Mouse (Mus musculus) stomach, embryonic 15.5 days (tissue): ENCODE results near the gene Pcna. TPM values are rescaled to one million over a fixed set of nuclear protein-coding genes. Genes with fewer than 3 reads are reported as not detected.

Source experiments
- ATAC-seq: fragments of 200-750 bp; cut with Nextera tagmentation; 2 replicates; pipeline ENCODE4 v1.8.0; 2017; ENCODE audit warnings: low read depth, moderate number of reproducible peaks, moderate TSS enrichment; ENCODE audit not compliant: insufficient read depth, low FRiP score
- H3K27ac ChIP-seq: fragments of 300-500 bp; sonication (generic); 2 replicates; pipeline ENCODE4 v1.5.1; 2015; ENCODE audit warnings: mild to moderate bottlenecking, inconsistent platforms
- H3K27me3 ChIP-seq: fragments of 300-500 bp; sonication (generic); replicated peaks from 2 replicates; pipeline ENCODE4 v1.6.1; 2015; ENCODE audit warnings: inconsistent platforms
- H3K36me3 ChIP-seq: fragments of 300-500 bp; sonication (generic); 2 replicates; pipeline ENCODE4 v1.6.1; 2015; ENCODE audit warnings: inconsistent platforms
- H3K4me1 ChIP-seq: fragments of 300-500 bp; sonication (generic); 2 replicates; pipeline ENCODE4 v1.6.1; 2015; ENCODE audit warnings: inconsistent platforms
- H3K4me2 ChIP-seq: fragments of 300-500 bp; sonication (generic); 2 replicates; pipeline ENCODE4 v1.6.1; 2015; ENCODE audit warnings: mild to moderate bottlenecking, inconsistent platforms
- H3K4me3 ChIP-seq: fragments of 300-500 bp; sonication (generic); replicated peaks from 2 replicates; pipeline ENCODE4 v1.5.1; 2015; ENCODE audit warnings: inconsistent platforms
- H3K9ac ChIP-seq: fragments of 300-500 bp; sonication (generic); 2 replicates; pipeline ENCODE4 v1.6.1; 2015; ENCODE audit warnings: inconsistent platforms
- H3K9me3 ChIP-seq: fragments of 300-500 bp; sonication (generic); 2 replicates; pipeline ENCODE4 v1.6.1; 2016; ENCODE audit warnings: inconsistent platforms
- WGBS: fragments of 180-500 bp; shearing (Covaris S2); methylation state at CpG from one replicate; pipeline ENCODE4 v1.1.7; 2015; 5-methylcytosine and 5-hydroxymethylcytosine counted together
- polyA plus RNA-seq: library from polyadenylated mRNA; unstranded; fragments of >200 nt; fragmentation: Nextera tagmentation; extraction: Ambion mirVana; gene quantifications from 2 replicates; pipeline ENCODE4 v1.2.1, GENCODE M21; 2015

Gene Pcna
- polyA plus RNA-seq, 1 experiment from 2014 or later: 254 TPM

DNA sequence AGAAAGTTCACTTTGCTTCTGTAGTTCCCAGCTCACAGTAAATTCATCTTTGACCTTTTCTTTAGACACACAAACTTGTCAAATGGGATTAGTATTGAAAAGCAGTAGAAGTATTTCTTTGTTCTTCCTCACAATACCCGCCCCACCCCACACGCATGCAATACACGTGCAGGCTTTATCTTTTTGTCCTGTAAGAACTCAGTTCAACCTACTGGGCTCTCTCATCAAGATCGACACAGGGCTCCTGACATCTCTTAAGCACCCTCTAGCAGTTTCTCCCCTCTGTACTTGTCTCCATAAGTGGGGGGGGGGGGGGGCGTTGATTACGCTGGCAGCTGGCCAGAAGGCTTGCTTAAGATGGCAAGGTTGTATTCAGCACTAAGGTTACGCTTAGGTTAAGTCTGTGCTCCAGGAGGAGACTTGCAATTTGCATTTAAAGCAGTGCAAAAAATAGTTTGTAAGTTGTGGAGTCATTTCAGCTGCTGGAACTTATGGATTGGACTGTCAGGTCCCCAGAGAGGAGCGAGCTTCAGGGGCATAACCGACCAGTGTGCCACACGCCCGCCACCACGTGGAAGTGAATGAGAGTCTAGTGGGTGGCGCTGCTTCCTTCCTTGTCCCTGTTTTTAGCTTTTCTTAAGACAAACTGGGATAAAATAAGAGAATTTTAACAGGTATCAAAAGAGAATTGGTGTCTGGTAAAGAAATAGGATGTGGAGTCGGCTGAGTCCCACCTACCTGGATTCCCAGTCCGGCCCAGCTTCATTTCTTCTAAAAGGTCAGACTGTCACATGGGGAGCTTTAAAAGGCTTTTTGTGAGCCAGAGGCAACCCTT is 30.3 kb upstream of the Pcna start:
- no peaks in the 10 kb centered on the region for H3K36me3 ChIP-seq
- H3K9me3 ChIP-seq: no peaks in the 10 kb centered on the region
- peaks cover 27% of the 10 kb centered on the region; the same call in 1 of the 2 replicates for H3K4me1 ChIP-seq
- WGBS: 49% methylated on average over 15 of the region's 15 CpGs
- H3K9ac ChIP-seq: no peak overlapping the region
- peak overlapping the region; percentile 61 for H3K27ac ChIP-seq
- peak; percentile 75 for ATAC-seq
- no peak overlapping the region for H3K4me3 ChIP-seq
- H3K27me3 ChIP-seq: no peaks in the 10 kb centered on the region
- 0 out of 2 replicates have a peak overlapping the region, but pooled peaks have one; percentile 17 for H3K4me2 ChIP-seq

DNA sequence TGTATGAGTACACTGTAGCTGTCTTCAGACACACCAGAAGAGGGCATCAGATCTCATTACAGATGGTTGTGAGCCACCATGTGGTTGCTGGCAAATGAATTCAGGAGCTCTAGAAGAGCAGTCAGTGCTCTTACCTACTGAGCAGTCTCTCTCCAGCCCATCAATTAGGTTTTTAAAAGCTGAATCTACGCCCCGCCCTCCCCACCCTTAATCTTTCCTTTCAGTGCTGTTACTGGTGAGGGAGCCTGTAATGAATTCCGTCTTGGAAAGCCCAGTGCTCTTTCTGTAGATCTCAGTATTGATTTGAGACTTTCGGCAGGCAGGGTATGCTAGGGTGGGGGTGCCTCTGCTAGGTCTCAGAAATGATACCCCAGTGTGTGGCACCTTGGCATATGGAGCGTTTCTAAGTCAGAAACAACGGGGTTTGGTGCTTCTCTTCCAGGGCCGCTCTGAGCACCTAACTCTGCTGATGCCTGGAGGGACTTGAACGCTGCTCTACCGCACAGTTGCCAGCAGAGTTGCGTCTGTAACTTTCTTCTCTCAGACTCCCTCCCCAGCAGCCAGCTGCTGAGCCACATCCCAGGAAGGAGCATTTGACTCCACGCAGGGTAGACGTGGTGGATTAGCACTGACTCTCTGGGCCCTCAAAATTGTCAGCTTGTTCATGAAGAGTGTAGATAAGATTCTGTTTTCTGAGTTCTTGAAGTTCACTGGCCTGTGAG is 29.5 kb upstream of the Pcna start:
- H3K9me3 ChIP-seq: no peaks in the 10 kb centered on the region
- no peaks in the 10 kb centered on the region for H3K27me3 ChIP-seq
- H3K4me2 ChIP-seq: peak overlapping the region; percentile 17; the same call in 1 of the 2 replicates
- H3K9ac ChIP-seq: no peak overlapping the region
- no peak overlapping the region for H3K4me3 ChIP-seq
- peak overlapping the region; percentile 60 for H3K27ac ChIP-seq
- no peaks in the 10 kb centered on the region for H3K36me3 ChIP-seq
- 33% methylated on average over 12 of the region's 12 CpGs for WGBS
- peaks cover 27% of the 10 kb centered on the region; the same call in 1 of the 2 replicates for H3K4me1 ChIP-seq
- peak; percentile 35; the same call in 1 of the 2 replicates for ATAC-seq

DNA sequence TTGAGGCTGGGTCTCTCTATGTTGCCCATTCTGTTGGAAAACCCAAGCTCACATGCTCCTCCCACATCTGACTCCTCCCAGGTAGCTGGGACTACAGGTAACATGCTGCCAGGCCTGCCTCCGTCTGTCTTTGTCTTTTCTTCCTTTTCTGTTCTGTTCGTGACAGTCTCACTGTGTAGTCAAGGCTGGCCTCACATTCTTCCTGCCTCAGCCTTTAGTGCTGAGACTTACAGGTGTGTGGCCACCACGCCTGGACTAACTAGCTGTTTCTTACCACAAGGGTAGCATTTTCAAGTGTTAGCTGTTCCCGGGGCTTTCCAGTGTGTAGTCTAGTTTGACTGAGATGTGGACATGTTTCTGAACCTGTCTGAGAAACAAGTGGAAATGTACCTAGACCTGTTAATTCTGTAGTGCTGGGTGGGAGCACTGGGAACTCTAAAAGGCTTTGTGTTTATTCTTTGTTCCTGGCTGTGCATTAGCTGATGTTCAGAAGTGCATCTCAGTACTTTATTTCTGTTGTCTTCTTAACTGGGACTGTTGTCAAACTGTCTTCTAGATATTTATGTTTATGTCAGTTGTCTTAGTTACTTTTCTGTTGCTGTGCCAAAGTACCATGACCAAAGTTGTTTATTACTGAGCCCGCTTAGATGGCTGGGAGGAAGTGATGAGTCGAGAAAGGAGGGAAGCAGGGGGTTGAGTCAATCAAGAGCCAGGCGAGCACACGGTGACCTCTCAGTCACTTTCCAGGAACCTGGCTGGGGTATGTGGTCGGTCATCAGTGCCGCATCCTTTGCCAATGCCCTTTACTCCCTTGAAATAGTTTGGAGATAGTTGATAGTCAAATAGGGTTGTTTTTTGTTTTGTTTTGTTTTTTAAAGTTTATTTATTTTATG is 28.7 kb upstream of the Pcna start:
- H3K27me3 ChIP-seq: no peaks in the 10 kb centered on the region
- H3K27ac ChIP-seq: peak overlapping the region; percentile 60; the same call in 1 of the 2 replicates
- 56% methylated on average over 10 of the region's 10 CpGs for WGBS
- H3K4me2 ChIP-seq: no peak overlapping the region
- H3K9me3 ChIP-seq: no peaks in the 10 kb centered on the region
- peaks cover 27% of the 10 kb centered on the region; the same call in 1 of the 2 replicates for H3K4me1 ChIP-seq
- no peak overlapping the region for H3K9ac ChIP-seq
- no peak for ATAC-seq
- no peaks in the 10 kb centered on the region for H3K36me3 ChIP-seq
- H3K4me3 ChIP-seq: no peak overlapping the region

DNA sequence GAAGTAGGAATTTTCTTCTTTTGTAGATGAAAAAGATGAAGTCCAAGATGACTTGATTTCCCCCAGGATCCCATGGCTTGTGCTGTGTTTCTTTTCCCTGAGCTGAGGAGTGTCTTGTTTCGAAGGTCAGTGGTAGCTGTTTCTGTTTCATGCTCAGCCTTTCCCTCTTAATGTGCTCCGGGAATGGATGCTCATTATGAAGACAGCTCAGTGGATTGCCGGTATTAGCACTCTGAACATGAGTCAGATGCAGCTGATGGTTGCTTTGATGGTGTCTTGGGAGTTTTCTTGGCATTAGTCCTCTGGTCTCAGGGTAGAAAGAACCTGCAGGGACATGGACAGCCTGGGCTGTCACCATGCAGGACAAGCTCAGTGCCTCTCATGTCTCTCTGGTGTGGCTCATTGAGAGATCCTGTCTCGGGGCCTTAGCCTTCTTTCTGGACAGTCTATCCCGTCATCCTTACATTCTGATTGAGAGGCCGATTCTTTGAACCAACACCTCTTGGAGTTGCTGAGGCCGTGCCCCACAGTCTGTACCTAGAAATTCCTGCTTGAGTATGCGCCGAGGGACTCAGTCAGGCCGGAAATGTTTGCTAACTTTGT is 27.5 kb upstream of the Pcna start:
- ATAC-seq: no peak
- Histone ChIP-seq H3K4me2 (no peak overlapping the region), H3K9me3 (no peaks in the 10 kb centered on the region), H3K4me3 (no peak overlapping the region), H3K4me1 (peaks cover 27% of the 10 kb centered on the region; the same call in 1 of the 2 replicates), H3K27ac (no peak overlapping the region), H3K9ac (no peak overlapping the region), H3K36me3 (no peaks in the 10 kb centered on the region), H3K27me3 (no peaks in the 10 kb centered on the region)
- WGBS: 89% methylated on average over 10 of the region's 10 CpGs

DNA sequence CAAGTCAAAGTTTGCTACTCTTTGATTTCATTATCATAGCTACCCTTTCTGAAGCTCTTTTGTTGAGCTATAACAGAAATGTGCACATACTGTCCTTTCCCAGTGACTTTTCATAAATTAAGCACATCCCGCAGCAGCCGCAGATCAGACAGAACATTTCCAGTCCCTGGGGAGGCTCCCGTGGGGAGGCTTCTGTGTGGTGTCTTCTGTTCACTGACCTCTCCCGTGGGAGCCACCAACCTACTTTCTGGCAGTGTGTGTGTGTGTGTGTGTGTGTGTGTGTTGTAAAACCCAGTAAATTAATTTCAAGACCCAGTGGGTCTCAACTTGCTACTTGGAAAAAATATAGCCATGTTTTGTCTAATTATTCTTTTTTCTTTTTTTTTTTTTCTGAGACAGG is 26.9 kb upstream of the Pcna start:
- Histone ChIP-seq H3K4me3 (no peak overlapping the region), H3K27me3 (no peaks in the 10 kb centered on the region), H3K36me3 (no peaks in the 10 kb centered on the region), H3K27ac (no peak overlapping the region), H3K9ac (no peak overlapping the region), H3K9me3 (no peaks in the 10 kb centered on the region), H3K4me1 (peaks cover 27% of the 10 kb centered on the region; the same call in 1 of the 2 replicates), H3K4me2 (no peak overlapping the region)
- ATAC-seq: no peak
- 71% methylated on average over 4 of the region's 4 CpGs for WGBS

DNA sequence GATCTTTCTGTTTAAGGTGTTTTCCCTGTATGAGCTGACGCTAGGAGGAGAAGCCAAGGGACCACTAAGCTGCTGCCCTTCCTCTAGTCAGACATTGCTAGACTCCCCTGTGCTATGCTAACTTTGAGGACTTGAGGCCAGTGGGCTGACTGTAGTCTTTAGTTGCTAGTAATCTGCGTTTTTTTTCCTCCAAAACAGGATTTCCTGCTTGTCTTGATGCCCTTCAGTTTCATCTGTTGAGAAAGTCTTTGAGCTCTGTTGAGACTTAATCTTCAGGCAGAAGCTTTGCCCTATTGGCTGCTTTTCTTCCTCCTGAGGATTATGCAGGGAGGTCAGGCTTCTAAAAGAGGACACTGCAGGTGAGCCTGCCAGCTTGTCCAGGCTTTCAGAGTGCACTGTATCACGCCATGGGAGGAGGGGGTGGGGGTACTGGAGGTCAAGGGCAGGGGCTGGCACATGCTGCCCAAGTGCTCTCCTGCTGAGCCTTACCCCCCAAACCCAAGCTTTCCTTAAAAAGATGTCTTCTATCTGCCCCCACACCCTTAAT is 26.3 kb upstream of the Pcna start:
- Histone ChIP-seq H3K4me2 (no peak overlapping the region), H3K36me3 (no peaks in the 10 kb centered on the region), H3K9ac (no peak overlapping the region), H3K27ac (no peak overlapping the region), H3K4me3 (no peak overlapping the region), H3K4me1 (peaks cover 23% of the 10 kb centered on the region; the same call in 1 of the 2 replicates), H3K9me3 (no peaks in the 10 kb centered on the region), H3K27me3 (no peaks in the 10 kb centered on the region)
- 66% methylated on average over 3 of the region's 3 CpGs for WGBS
- no peak for ATAC-seq

DNA sequence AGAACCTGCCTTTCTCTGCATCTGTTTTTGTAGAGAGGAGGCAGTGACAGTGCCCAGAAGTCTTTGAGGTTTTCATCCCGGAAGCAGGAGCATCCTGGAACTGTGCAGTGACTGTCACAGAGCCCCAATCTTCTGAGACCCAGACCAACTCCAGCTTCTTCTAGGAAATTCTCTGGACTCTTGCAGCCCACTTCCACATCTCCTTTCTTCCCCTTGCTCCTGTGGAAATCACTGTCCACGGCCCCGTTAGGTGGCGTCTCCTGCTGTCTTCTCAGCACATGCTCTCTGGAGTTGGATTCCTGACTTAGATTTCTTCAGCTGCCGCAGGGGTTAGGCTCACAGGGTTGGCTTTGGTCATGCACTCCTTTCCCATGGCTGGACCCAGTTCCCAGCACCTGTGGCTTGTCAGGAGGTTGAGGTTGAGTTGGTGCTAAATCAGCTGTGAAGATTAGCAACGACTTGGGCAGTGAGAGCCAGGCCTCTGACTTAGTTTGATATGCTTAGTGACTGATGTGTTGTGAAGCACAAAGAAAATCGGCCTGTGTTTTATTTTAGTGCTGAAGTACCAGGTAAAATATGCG is 25.2 kb upstream of the Pcna start:
- H3K9me3 ChIP-seq: no peaks in the 10 kb centered on the region
- 75% methylated on average over 8 of the region's 8 CpGs for WGBS
- no peak overlapping the region for H3K27ac ChIP-seq
- no peaks in the 10 kb centered on the region for H3K36me3 ChIP-seq
- H3K4me2 ChIP-seq: no peak overlapping the region
- ATAC-seq: no peak
- peaks cover 19% of the 10 kb centered on the region; the same call in 1 of the 2 replicates for H3K4me1 ChIP-seq
- no peaks in the 10 kb centered on the region for H3K27me3 ChIP-seq
- no peak overlapping the region for H3K9ac ChIP-seq
- no peak overlapping the region for H3K4me3 ChIP-seq

DNA sequence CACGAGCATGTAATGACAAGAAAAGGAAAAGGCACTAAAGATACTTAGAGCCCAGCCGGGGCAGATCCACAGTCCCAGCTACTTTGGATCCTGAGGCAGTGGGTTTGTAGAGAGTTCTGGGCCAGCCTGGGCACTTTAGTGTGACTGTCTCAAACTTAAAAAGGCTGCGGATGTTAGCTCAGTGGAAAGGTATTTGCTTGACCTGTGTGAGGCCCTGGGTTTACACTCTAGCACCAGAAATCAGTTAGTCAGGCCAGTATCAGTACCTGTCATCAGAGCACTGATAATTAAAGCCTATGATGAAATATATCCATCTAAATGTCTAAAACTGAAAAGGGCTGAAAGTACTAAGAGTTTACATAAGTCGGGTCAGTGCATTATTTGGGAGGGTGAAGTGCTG is 23.1 kb upstream of the Pcna start:
- no peak for ATAC-seq
- H3K4me3 ChIP-seq: no peak overlapping the region
- 49% methylated on average over 4 of the region's 4 CpGs for WGBS

DNA sequence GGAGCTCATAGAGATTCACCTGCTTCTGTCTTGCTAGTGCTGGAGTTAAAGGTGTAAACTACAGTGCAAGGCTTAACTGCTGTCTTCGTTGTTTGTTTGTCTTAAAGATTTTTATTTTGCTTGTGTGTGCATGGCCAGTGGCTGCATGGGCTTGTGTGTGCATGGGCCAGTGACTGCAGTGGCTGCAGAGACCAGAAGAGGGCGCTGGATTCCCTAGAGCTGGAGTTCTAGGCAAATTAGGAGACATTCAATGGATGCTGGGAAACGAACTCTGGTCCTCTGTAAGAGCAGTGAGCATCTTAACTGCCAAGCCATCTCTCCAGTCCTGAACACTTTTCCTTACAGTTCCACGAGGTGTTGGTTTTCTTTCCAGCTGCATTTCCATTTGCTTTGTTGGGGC is 22.4 kb upstream of the Pcna start:
- Histone ChIP-seq H3K27me3 (no peaks in the 10 kb centered on the region), H3K27ac (no peak overlapping the region), H3K4me1 (0 out of 2 replicates have a peak, but pooled peaks cover 4% of the 10 kb centered on the region), H3K4me2 (no peak overlapping the region), H3K4me3 (no peak overlapping the region), H3K36me3 (no peaks in the 10 kb centered on the region), H3K9me3 (no peaks in the 10 kb centered on the region), H3K9ac (no peak overlapping the region)
- 77% methylated on average over 4 of the region's 4 CpGs for WGBS
- no peak for ATAC-seq

More for the DNA sequence above, 23.1 kb upstream of the Pcna start:
- Histone ChIP-seq H3K4me2 (no peak overlapping the region), H3K9me3 (no peaks in the 10 kb centered on the region), H3K27me3 (no peaks in the 10 kb centered on the region), H3K27ac (no peak overlapping the region), H3K36me3 (no peaks in the 10 kb centered on the region), H3K4me1 (0 out of 2 replicates have a peak, but pooled peaks cover 4% of the 10 kb centered on the region), H3K9ac (no peak overlapping the region)

DNA sequence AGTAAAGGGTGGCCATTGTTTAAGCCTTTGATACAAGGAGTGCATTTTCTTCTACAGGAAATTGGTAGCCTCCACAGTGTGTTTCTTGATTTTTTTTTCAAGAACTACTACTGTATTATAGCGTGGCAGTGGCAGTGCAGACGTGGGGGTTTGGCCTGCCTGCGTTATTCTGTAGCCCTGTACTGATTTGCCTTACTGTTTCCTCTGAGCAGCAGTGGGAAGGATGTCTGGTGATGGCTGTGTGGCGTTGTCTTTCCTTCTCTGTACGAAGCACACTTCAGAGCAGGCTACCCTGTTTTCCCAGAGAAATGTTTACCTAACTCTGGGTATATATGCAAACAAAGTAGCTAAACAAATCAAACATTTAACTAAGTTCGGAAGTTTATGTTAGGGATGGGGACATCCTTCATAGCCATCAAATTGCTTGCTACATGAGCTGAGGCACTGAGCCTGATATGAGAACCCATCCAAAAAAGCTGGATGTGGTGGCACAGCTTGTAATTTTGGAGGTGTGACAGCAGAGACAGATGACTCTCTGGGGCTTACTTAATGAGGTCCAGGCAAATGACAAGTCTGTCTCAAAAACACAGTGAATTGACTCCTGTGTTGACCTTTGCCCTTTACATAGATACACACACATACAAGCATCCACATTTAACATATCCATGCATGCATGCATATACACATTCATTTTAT is 19.7 kb upstream of the Pcna start:
- H3K27me3 ChIP-seq: no peaks in the 10 kb centered on the region
- no peak for ATAC-seq
- no peak overlapping the region for H3K4me2 ChIP-seq
- H3K9ac ChIP-seq: no peak overlapping the region
- H3K27ac ChIP-seq: no peak overlapping the region
- no peaks in the 10 kb centered on the region for H3K36me3 ChIP-seq
- no peaks in the 10 kb centered on the region for H3K4me1 ChIP-seq
- no peak overlapping the region for H3K4me3 ChIP-seq
- H3K9me3 ChIP-seq: no peaks in the 10 kb centered on the region
- WGBS: 45% methylated on average over 6 of the region's 6 CpGs
